Mouse (Mus musculus): ENCODE measurements at regions not wholly inside any gene's neighbourhood (a gene's known extent, or its start where the extent isn't known, plus 50 kb on each side); places are given as distances from the start of the nearest gene placed in this dataset.

DNA sequence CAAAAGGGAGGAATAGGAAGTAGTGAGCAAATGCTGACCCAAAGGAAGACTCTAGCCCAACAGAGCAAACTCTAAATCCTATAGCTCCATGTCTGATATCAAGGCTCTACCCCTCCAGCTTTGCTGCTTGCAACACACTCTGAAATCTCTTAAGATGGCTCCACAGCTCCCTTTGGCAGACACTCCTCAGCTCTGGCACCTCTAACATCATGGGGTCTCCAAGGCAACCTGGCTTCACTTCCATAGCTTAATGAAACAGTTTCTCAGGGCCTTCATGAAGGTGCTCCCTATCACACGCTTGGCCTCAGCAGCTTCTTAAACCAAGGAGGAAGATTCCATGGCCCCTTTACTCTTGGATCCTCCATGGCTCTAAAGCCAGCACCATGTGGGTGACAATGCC is 73.6 kb downstream of the Hes1 start:
- Histone ChIP-seq H3K9me3 (replicated peaks) (no peaks in the 10 kb centered on the region), H3K4me3 (no peak overlapping the region), H3K4me1 (no peaks in the 10 kb centered on the region), H3K27me3 (ENCODE audit: low read depth, poor library complexity, severe bottlenecking) (peaks cover 100% of the 10 kb centered on the region), H3K27ac (replicated peaks) (no peak overlapping the region), H3K36me3 (no peaks in the 10 kb centered on the region)
- DNase-seq (ENCODE audit: low spot score): no peak
- WGBS: 84% methylated on average over 1 of the region's 1 CpGs

DNA sequence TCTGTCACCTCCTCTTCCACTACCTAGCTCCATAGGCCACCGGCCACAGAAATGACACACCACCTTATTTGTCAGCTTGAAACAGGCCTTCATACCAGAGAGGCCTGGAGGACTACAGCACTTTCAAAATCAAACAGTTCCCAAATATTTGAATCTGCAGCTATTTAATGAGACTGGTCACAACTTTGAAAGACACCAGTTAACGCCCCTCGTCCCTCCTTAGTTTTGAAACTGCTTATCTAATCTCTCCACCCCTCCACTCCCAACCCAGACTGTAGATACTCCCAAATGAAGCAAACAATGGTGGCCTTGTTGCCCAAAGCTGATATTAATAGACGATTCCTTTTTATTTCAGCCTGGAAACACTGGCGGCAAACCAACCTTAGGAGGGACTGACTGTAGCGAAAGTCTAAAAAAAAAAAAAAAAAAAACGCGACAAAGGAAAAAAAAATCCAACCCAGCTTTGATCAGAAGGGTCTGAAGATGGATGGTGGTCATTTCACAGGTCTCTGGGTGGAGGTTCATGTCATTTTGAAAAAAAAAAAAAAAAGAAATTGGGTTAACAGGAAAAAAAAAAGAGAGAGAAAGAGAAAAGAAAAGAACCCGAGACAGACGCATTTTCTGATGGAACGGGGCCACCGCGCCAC is 80.8 kb downstream of the Hes1 start:
- Histone ChIP-seq H3K27ac (replicated peaks) (peak overlapping the region; percentile 61; the same call in 1 of the 2 replicates), H3K27me3 (ENCODE audit: low read depth, poor library complexity, severe bottlenecking) (peaks cover 85% of the 10 kb centered on the region), H3K36me3 (no peaks in the 10 kb centered on the region), H3K9me3 (replicated peaks) (no peaks in the 10 kb centered on the region), H3K4me3 (peak overlapping the region; percentile 33), H3K4me1 (peaks cover 14% of the 10 kb centered on the region)
- no peak for DNase-seq (ENCODE audit: low spot score)
- 27% methylated on average over 13 of the region's 13 CpGs for WGBS

DNA sequence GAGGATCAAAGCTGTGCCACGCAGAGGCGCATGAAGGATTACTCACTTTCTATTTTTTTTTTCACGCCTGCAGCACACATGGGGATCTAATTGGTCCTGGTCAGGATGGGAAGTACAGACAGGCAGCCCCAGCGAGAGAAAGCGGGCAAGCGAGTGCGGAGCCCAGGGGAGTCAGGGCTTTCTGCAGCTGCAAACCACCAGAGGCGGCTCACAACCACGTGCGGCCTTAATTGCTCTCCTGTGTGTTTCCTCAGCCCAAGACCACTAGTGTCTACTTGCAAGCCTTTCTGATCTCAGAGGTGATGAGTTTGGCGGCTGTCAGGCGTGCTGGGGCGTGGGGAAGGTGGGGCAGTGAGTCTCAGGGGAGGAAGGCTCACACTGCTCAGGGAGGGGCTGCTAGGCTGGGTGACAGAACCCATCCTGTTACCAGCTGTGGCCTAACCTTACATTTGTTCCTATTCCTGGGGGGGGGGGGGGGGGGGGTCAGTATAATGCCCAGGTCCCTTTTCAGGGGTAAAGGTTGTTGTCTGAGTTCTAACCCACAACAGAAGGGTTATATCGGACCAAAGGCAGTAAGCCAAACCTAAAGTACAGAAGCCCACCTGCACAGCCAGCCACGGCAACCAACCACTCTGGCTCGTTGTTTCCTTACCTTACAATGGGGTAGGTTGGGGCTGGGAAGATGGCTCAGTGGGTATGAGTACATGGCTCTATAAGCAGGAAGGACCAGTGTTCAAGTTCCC is 81.5 kb downstream of the Hes1 start:
- DNase-seq (ENCODE audit: low spot score): peak; percentile 38
- Histone ChIP-seq H3K4me1 (peaks cover 14% of the 10 kb centered on the region), H3K36me3 (no peaks in the 10 kb centered on the region), H3K27ac (replicated peaks) (peak overlapping the region; percentile 61; the same call in 1 of the 2 replicates), H3K9me3 (replicated peaks) (no peaks in the 10 kb centered on the region), H3K27me3 (ENCODE audit: low read depth, poor library complexity, severe bottlenecking) (peaks cover 83% of the 10 kb centered on the region), H3K4me3 (peak overlapping the region; percentile 33)
- WGBS: 14% methylated on average over 16 of the region's 16 CpGs

DNA sequence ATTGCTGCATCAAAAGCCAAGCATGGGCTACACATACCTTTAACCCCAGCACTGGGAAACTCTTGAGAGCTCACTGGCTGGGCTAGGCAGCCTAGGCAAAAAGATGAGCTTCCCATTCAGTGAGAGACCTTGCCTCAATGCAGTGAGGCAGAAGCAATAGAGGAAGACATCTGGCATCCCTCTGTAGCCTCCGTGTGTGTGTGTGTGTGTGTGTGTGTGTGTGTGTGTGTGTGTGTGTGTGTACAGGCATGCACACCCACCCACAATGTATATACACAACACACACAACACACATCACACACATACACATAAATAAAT is 82.0 kb downstream of the Hes1 start:
- Histone ChIP-seq H3K4me3 (no peak overlapping the region), H3K27me3 (ENCODE audit: low read depth, poor library complexity, severe bottlenecking) (peaks cover 83% of the 10 kb centered on the region), H3K27ac (replicated peaks) (0 out of 2 replicates have a peak overlapping the region, but pooled peaks have one; percentile 61), H3K9me3 (replicated peaks) (no peaks in the 10 kb centered on the region), H3K4me1 (peaks cover 14% of the 10 kb centered on the region), H3K36me3 (no peaks in the 10 kb centered on the region)
- WGBS: 75% methylated on average over 1 of the region's 1 CpGs
- no peak for DNase-seq (ENCODE audit: low spot score)

DNA sequence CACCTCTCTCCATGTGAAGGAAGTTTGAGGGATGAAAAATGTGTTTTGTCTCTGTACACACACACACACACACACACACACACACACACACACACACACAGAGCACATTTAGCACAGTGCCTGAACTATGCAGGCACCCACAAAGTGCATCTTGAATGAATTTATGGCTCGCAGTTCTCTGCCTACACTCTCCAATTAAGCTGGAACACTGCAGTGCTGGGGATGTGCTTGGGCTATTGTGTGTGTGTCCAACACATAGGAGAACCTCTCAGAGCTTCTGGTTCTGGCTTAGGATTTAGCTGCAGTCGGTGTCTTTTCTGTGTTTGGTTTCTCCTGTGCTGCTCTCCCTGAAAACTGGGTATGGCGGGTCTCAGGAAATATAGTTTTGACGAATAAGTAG is 83.1 kb downstream of the Hes1 start:
- Histone ChIP-seq H3K27ac (replicated peaks) (no peak overlapping the region), H3K4me3 (no peak overlapping the region), H3K27me3 (ENCODE audit: low read depth, poor library complexity, severe bottlenecking) (peaks cover 74% of the 10 kb centered on the region), H3K36me3 (no peaks in the 10 kb centered on the region), H3K9me3 (replicated peaks) (no peaks in the 10 kb centered on the region), H3K4me1 (peaks cover 14% of the 10 kb centered on the region)
- DNase-seq (ENCODE audit: low spot score): no peak
- WGBS: 88% methylated on average over 4 of the region's 4 CpGs

DNA sequence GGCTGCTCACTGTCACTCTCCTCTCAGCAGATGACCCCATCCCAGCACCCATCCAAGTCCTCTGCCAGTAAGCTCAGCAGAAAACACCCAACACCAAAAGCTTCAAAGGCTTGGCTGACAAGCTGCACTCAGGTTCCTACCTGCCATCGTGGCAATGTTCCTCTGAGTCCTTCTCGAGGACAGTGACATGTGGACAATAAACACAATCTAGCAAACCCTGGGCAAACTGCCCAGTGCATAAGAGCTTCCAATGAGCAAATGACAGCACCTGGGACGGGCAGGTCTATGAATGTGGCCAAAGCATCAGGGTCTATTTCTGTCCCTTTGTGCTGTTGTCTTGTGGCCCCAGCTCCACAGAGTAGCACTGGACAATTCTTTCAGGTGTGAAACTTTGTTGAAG is 86.9 kb downstream of the Hes1 start:
- no peaks in the 10 kb centered on the region for H3K36me3 ChIP-seq
- DNase-seq (ENCODE audit: low spot score): no peak
- H3K4me1 ChIP-seq: peaks cover 20% of the 10 kb centered on the region
- H3K27me3 ChIP-seq (ENCODE audit: low read depth, poor library complexity, severe bottlenecking): peaks cover 74% of the 10 kb centered on the region
- no peaks in the 10 kb centered on the region for H3K9me3 ChIP-seq (replicated peaks)
- 89% methylated on average over 3 of the region's 3 CpGs for WGBS
- H3K27ac ChIP-seq (replicated peaks): no peak overlapping the region
- H3K4me3 ChIP-seq: no peak overlapping the region

DNA sequence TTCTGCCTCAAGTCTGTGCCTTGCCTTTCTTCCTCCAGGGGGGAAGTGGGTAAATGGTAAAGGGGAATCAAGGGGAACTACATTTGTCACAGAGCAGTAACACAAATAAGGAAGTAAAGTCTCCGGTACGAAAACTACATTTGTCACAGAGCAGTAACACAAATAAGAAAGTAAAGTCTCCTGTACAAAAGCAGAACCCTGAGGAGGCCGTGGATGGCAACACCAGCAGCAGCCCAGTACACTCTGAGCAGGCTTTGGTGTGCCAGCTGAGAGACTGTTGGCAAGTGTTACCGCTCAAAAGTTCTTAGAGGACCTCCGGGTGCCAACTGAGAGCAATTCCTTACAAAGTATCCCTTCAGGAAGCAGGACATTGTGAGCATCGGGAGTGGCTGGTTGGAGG is 90.9 kb downstream of the Hes1 start:
- 21% methylated on average over 6 of the region's 6 CpGs for WGBS
- H3K9me3 ChIP-seq (replicated peaks): no peaks in the 10 kb centered on the region
- peak overlapping the region; percentile 58 for H3K27ac ChIP-seq (replicated peaks)

DNA sequence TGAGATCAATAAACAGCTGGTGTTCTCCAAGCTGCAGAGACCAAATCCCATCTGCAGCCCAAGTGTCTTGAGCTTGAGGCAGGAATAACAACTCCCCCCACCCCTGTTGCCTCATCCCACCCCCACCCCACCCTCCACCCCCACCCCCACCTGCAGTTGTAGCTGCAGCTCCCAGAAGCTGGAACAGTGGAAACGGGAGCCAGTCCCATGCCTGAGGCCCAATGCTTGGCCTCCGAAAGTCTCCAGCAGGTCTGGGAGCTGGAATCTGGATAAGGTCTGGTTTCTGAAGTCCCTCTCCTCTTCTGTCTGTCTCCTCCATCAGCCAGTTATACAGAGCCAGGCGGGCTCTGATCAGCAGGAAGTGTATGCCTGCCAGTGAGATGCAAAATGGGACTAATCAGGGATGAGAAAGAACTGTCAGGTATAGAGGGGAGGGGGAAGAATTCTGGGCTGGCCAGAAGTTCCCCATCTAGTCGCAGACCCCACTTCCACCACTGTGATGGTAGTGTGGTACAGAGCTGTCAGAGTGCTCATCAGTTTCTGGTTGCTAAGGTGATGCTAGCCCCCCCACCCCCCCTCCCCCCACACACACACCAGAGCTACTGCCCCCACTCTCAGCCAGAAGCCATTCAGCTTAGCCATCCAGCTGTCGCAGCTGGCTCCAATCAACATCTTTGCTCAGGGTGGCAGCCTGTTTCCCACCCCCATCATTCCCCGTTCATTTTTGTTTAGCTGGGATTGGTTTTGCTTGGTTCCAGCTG is 91.5 kb downstream of the Hes1 start:
- no peaks in the 10 kb centered on the region for H3K36me3 ChIP-seq
- WGBS: 7% methylated on average over 6 of the region's 6 CpGs
- peak overlapping the region; percentile 11; the same call in 1 of the 2 replicates for H3K4me3 ChIP-seq
- H3K27me3 ChIP-seq (ENCODE audit: low read depth, poor library complexity, severe bottlenecking): peaks cover 48% of the 10 kb centered on the region
- H3K27ac ChIP-seq (replicated peaks): peak overlapping the region; percentile 58
- DNase-seq (ENCODE audit: low spot score): peak; percentile 43
- H3K9me3 ChIP-seq (replicated peaks): no peaks in the 10 kb centered on the region
- H3K4me1 ChIP-seq: peaks cover 30% of the 10 kb centered on the region

More for the DNA sequence above, 90.9 kb downstream of the Hes1 start:
- DNase-seq (ENCODE audit: low spot score): no peak
- H3K4me3 ChIP-seq: no peak overlapping the region
- H3K36me3 ChIP-seq: no peaks in the 10 kb centered on the region
- H3K27me3 ChIP-seq (ENCODE audit: low read depth, poor library complexity, severe bottlenecking): peaks cover 54% of the 10 kb centered on the region
- H3K4me1 ChIP-seq: peaks cover 26% of the 10 kb centered on the region

DNA sequence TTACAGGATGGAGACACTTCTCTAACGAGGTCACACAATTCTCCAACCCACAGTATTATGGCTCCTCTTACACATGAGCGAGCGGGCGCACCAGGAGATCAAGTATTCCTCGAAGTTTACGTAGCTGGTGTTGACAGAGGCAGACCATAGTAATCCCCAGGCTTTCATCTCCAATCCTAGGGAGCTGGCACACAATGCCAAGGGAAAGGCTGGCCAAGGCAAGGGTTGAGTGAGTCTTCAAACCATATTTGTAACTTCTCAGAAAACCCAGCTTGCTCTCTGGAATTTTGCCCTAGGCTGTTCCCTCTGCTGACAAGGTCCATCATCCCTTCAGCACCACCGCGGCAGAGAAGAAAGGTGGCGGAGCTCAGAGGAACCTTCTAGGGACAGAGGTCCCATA is 94.0 kb downstream of the Hes1 start:
- H3K4me3 ChIP-seq: no peak overlapping the region
- H3K36me3 ChIP-seq: no peaks in the 10 kb centered on the region
- whole genome bisulfite sequencing: 91% methylated on average over 9 of the region's 9 CpGs
- no peaks in the 10 kb centered on the region for H3K9me3 ChIP-seq (replicated peaks)
- H3K4me1 ChIP-seq: peaks cover 34% of the 10 kb centered on the region
- H3K27ac ChIP-seq (replicated peaks): no peak overlapping the region
- peaks cover 35% of the 10 kb centered on the region for H3K27me3 ChIP-seq (ENCODE audit: low read depth, poor library complexity, severe bottlenecking)
- DNase-seq (ENCODE audit: low spot score): no peak

DNA sequence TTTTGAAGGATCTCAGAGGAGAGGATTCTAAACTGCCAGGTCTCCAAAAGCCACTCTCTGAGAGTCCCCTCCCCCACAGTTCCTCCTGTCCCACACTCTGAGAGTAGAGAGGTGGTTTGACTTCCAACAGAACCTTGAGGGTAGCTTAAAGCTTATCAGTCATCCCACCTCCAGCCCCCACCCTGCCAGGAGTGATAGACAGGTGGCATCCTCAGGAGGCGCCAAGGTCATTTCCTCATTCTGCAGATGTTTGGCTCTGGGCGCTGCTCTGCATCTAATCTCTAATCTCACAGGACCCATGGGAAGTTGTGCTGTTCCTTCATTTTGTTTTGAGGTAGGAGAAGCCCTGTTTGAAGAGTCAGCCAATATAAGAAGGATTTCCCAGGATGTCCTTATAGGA is 96.2 kb downstream of the Hes1 start:
- Histone ChIP-seq H3K4me3 (no peak overlapping the region), H3K4me1 (peaks cover 22% of the 10 kb centered on the region), H3K36me3 (no peaks in the 10 kb centered on the region), H3K27ac (replicated peaks) (no peak overlapping the region), H3K27me3 (ENCODE audit: low read depth, poor library complexity, severe bottlenecking) (peaks cover 15% of the 10 kb centered on the region), H3K9me3 (replicated peaks) (no peaks in the 10 kb centered on the region)
- DNase-seq (ENCODE audit: low spot score): no peak
- 77% methylated on average over 2 of the region's 2 CpGs for WGBS

DNA sequence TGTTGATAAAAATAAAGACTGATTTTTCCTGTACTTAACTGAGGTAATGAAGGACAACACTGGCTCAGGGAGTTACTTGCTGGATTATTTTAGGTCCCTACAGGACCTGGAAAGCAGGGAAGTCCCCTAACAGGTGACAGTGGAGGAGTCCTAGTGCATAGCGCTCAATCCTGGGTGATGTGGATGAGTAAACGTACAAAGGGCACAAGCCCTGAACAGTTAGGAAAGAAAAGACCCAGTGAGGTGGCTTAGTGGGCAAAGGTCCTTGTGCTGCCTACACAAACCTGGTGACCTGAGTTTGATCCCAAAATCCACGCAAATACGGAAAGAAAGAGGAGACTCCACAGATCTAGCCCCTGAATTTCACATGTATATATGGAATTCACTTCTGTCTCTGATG is 99.1 kb downstream of the Hes1 start:
- no peak for DNase-seq (ENCODE audit: low spot score)
- no peaks in the 10 kb centered on the region for H3K9me3 ChIP-seq (replicated peaks)
- H3K27me3 ChIP-seq (ENCODE audit: low read depth, poor library complexity, severe bottlenecking): peaks cover 5% of the 10 kb centered on the region
- H3K27ac ChIP-seq (replicated peaks): no peak overlapping the region
- H3K36me3 ChIP-seq: no peaks in the 10 kb centered on the region
- H3K4me3 ChIP-seq: no peak overlapping the region
- 0 out of 2 replicates have a peak, but pooled peaks cover 8% of the 10 kb centered on the region for H3K4me1 ChIP-seq
- WGBS: 89% methylated on average over 4 of the region's 4 CpGs

DNA sequence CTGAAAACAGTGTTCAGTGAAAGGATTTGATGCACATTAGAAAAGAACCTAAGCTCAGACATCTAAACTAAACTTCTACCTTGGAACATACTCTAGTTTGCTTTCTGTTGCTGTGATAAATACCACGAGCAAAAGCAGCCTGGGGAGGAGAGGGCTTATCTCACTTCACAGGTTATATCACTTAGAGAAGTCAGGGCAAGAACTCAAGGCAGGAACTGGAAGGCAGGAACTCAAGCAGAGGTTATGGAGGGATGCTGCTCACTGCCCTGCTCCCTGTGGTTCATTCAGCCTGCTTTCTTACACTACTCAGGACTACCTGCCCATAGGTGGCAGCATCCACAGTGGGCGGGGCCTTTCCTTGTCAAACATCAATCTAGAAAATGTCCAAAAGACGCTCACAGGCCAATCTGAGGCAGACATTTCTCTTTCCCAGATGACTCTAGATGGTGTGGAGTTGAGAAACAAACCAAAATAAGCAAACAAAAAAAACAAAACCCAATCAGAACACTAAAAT is 101.5 kb downstream of the Hes1 start:
- WGBS: 85% methylated on average over 3 of the region's 3 CpGs
- no peak overlapping the region for H3K4me3 ChIP-seq
- H3K36me3 ChIP-seq: no peaks in the 10 kb centered on the region
- H3K9me3 ChIP-seq (replicated peaks): no peaks in the 10 kb centered on the region
- H3K27ac ChIP-seq (replicated peaks): no peak overlapping the region
- 0 out of 2 replicates have a peak, but pooled peaks cover 3% of the 10 kb centered on the region for H3K4me1 ChIP-seq
- no peak for DNase-seq (ENCODE audit: low spot score)
- H3K27me3 ChIP-seq (ENCODE audit: low read depth, poor library complexity, severe bottlenecking): peaks cover 21% of the 10 kb centered on the region

Data from midbrain, embryonic 10.5 days (tissue).